Mouse (Mus musculus): ENCODE data around the gene Ttc38. TPM values are rescaled to one million over a fixed set of nuclear protein-coding genes. Genes with fewer than 3 reads are reported as not detected.

Ttc38 gene
- total RNA-seq, 2 experiments from 2014 or later = 4.0 to 7.1 TPM

GRCm38 (mm10) chr15:85879498-85879895 is 47.4 kb downstream of the Ttc38 start:
- no peak for DNase-seq (ENCODE audit: low spot score in 2 of 2)
- intact Hi-C loops (cut with DNase I) = loop anchor here (1.0 to 5.0 kb wide), 2 partner anchors 20 to 267 kb away; partner anchors contain the start of gene Gtse1

GRCm38 (mm10) chr15:85885606-85886005 is 53.5 kb downstream of the Ttc38 start:
- intact Hi-C loops (cut with DNase I) = no loop called here
- no peak for DNase-seq (ENCODE audit: low spot score in 2 of 2)

GRCm38 (mm10) chr15:85889235-85889634 is 57.1 kb downstream of the Ttc38 start:
- DNase-seq (ENCODE audit: low spot score in 2 of 2) = no peak
- intact Hi-C loops (cut with DNase I) = no loop called here

GRCm38 (mm10) chr15:85891971-85892370 is 59.9 kb downstream of the Ttc38 start:
- intact Hi-C loops (cut with DNase I) = no loop called here

GRCm38 (mm10) chr15:85892498-85893118 is 60.5 kb downstream of the Ttc38 start:
- intact Hi-C loops (cut with DNase I) = no loop called here
- DNase-seq (ENCODE audit: low spot score in 2 of 2) = no peak

More at GRCm38 (mm10) chr15:85891971-85892370, 59.9 kb downstream of the Ttc38 start:
- DNase-seq (ENCODE audit: low spot score in 2 of 2) = no peak

GRCm38 (mm10) chr15:85893871-85894270 is 61.8 kb downstream of the Ttc38 start:
- intact Hi-C loops (cut with DNase I) = no loop called here
- DNase-seq (ENCODE audit: low spot score in 2 of 2) = no peak

- DNase-seq (ENCODE audit: low spot score in 2 of 2) = peak; percentile 78
- intact Hi-C loops (cut with DNase I) = loop anchor here (1.0 to 5.0 kb wide), 3 partner anchors 143 to 241 kb away; no protein-coding TSS in a partner anchor
Observed at GRCm38 (mm10) chr15:85896284-85896683, 64.2 kb downstream of the Ttc38 start.

- DNase-seq (ENCODE audit: low spot score in 2 of 2) = no peak
- intact Hi-C loops (cut with DNase I) = loop anchor here (2.0 to 5.0 kb wide), 2 partner anchors 142 to 240 kb away; no protein-coding TSS in a partner anchor
Observed at GRCm38 (mm10) chr15:85897113-85897512, 65.0 kb downstream of the Ttc38 start.

- no peak for DNase-seq (ENCODE audit: low spot score in 2 of 2)
- intact Hi-C loops (cut with DNase I) = loop anchor here (5.0 kb wide), 1 partner anchor 238 kb away; no protein-coding TSS in a partner anchor
Observed at GRCm38 (mm10) chr15:85899396-85899795, 67.3 kb downstream of the Ttc38 start.

- intact Hi-C loops (cut with DNase I) = no loop called here
- no peak for DNase-seq (ENCODE audit: low spot score in 2 of 2)
Observed at GRCm38 (mm10) chr15:85900318-85900717, 68.2 kb downstream of the Ttc38 start.

GRCm38 (mm10) chr15:85900801-85901200 is 68.7 kb downstream of the Ttc38 start:
- DNase-seq (ENCODE audit: low spot score in 2 of 2) = no peak
- intact Hi-C loops (cut with DNase I) = no loop called here

- intact Hi-C loops (cut with DNase I) = no loop called here
- DNase-seq (ENCODE audit: low spot score in 2 of 2) = no peak
Observed at GRCm38 (mm10) chr15:85902505-85902904, 70.4 kb downstream of the Ttc38 start.

GRCm38 (mm10) chr15:85903826-85904225 is 71.7 kb downstream of the Ttc38 start:
- no peak for DNase-seq (ENCODE audit: low spot score in 2 of 2)
- intact Hi-C loops (cut with DNase I) = no loop called here

Other genes with a start within 250 kb of the Ttc38 start
- 10 to 100 TPM; 31.3 to 34.4 TPM for gene Wnt7b, start 249.8 kb upstream of the Ttc38 start, total RNA-seq (2021)
- 1 to 10 TPM; 3.3 to 4.2 TPM for gene Ppara, start 97.3 kb upstream of the Ttc38 start, total RNA-seq (2021)
- gene Cdpf1, start 20.6 kb upstream of the Ttc38 start, total RNA-seq (2021) = 10 to 100 TPM; 21.4 to 22.6 TPM
- under 1 TPM; 0.69 to 0.92 TPM for gene Pkdrej, start 10.6 kb upstream of the Ttc38 start, total RNA-seq (2021)
- gene Gtse1, start 27.4 kb downstream of the Ttc38 start, total RNA-seq (2021) = under 1 TPM; 0.50 to 0.82 TPM
- 10 to 100 TPM; 25.3 to 29.3 TPM for gene Trmu, start 47.0 kb downstream of the Ttc38 start, total RNA-seq (2021)
- 1 to 10 TPM; 3.1 to 3.9 TPM for gene Celsr1, start 201.5 kb downstream of the Ttc38 start, total RNA-seq (2021)
- 10 to 100 TPM; 42.0 to 47.6 TPM for gene Gramd4, start 225.4 kb downstream of the Ttc38 start, total RNA-seq (2021)

Measured in left cerebral cortex, postnatal 25 days (tissue).